Mouse (Mus musculus) limb, embryonic 13.5 days (tissue): ENCODE data around the gene Secisbp2. TPM values are rescaled to one million over a fixed set of nuclear protein-coding genes. Genes with fewer than 3 reads are reported as not detected.

Experiments
- ATAC-seq: fragments of 200-750 bp; cut with Nextera tagmentation; 2 replicates; pipeline ENCODE4 v1.8.0; 2017; ENCODE audit warnings: low read depth, moderate number of reproducible peaks, moderate TSS enrichment; ENCODE audit not compliant: low FRiP score
- H3K27ac ChIP-seq: fragments of 300-500 bp; sonication (generic); 2 replicates; pipeline ENCODE4 v1.5.1; 2015; ENCODE audit warnings: inconsistent platforms, mild to moderate bottlenecking, moderate library complexity
- H3K27me3 ChIP-seq: fragments of 300-500 bp; sonication (generic); 2 replicates; pipeline ENCODE4 v1.6.1; 2015; ENCODE audit warnings: mild to moderate bottlenecking, inconsistent platforms
- H3K36me3 ChIP-seq: fragments of 300-500 bp; sonication (generic); 2 replicates; pipeline ENCODE4 v1.6.1; 2015; ENCODE audit warnings: inconsistent platforms, mild to moderate bottlenecking, moderate library complexity
- H3K4me1 ChIP-seq: fragments of 300-500 bp; sonication (generic); 2 replicates; pipeline ENCODE4 v1.6.1; 2015; ENCODE audit warnings: inconsistent platforms
- H3K4me2 ChIP-seq: fragments of 300-500 bp; sonication (generic); replicated peaks from 2 replicates; pipeline ENCODE4 v1.6.1; 2015; ENCODE audit warnings: inconsistent platforms, mild to moderate bottlenecking, moderate library complexity
- H3K4me3 ChIP-seq: fragments of 300-500 bp; sonication (generic); 2 replicates; pipeline ENCODE4 v1.5.1; 2015; ENCODE audit warnings: moderate library complexity, mild to moderate bottlenecking, inconsistent platforms
- H3K9ac ChIP-seq: fragments of 300-500 bp; sonication (generic); 2 replicates; pipeline ENCODE4 v1.6.1; 2015; ENCODE audit warnings: mild to moderate bottlenecking, inconsistent platforms
- H3K9me3 ChIP-seq: fragments of 300-500 bp; sonication (generic); 2 replicates; pipeline ENCODE4 v1.6.1; 2016; ENCODE audit warnings: inconsistent platforms
- WGBS: fragments of 180-500 bp; shearing (Covaris S2); methylation state at CpG from one replicate; pipeline ENCODE4 v1.1.7; 2015; 5-methylcytosine and 5-hydroxymethylcytosine counted together
- polyA plus RNA-seq: library from polyadenylated mRNA; unstranded; fragments of >200 nt; fragmentation: Nextera tagmentation; extraction: Ambion mirVana; gene quantifications from 2 replicates; pipeline ENCODE4 v1.2.1, GENCODE M21; 2015

Gene Secisbp2
- polyA plus RNA-seq, 1 experiment from 2014 or later: 33.4 TPM

DNA sequence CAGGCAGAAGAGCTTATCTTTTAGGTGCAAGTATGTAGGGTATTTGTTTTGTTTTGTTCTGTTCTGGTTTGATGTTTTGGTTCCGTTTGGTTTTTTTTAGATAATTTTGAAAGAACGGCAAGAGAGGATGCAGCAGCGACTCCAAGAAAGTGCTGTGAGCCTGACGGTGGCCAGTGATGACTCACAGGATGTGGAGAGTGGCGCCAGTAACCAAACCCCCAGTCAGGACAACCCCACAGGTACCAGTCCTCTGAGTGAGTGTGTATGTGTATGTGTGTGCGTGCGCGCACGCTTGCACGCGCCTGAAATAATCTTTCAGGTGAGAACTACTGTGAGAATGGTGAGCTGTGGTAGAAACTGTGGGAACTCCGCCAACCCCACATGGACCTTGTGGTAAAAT is 25.5 kb downstream of the Secisbp2 start:
- H3K27ac ChIP-seq: no peak overlapping the region
- H3K36me3 ChIP-seq: peaks cover 91% of the 10 kb centered on the region
- H3K27me3 ChIP-seq: no peaks in the 10 kb centered on the region
- no peak overlapping the region for H3K4me3 ChIP-seq
- H3K4me2 ChIP-seq: no peak overlapping the region
- no peaks in the 10 kb centered on the region for H3K9me3 ChIP-seq
- WGBS: 95% methylated on average over 12 of the region's 12 CpGs
- no peak for ATAC-seq
- H3K4me1 ChIP-seq: no peaks in the 10 kb centered on the region
- no peak overlapping the region for H3K9ac ChIP-seq

DNA sequence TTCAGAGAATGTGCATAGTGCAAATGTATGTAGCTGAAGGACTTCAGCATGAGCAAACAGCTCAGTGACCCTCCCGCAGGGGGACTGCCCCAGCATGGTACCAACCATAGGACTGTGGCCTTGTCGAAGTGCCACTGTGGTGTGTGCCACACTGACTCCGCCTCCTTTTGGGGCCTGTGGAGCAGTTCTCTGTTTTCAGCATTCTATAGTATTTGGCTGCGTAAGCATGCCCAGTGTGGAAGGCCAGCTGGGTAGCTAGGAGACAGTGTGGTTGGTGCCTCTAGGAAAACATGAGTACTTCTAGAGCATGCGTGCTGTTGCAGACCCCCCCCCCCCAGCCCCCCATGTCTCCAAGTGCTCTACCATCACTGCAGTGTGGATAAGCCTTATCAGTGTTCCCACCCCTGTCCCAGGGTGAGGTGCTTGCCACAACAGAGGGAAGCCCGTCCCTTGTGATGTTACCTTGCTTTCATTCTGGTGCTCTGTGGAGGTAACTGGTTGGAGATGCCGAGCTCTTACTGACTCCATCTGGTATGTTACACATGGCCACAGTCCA is 26.2 kb downstream of the Secisbp2 start:
- Histone ChIP-seq H3K27ac (no peak overlapping the region), H3K4me2 (no peak overlapping the region), H3K9ac (no peak overlapping the region), H3K4me1 (no peaks in the 10 kb centered on the region), H3K36me3 (peaks cover 98% of the 10 kb centered on the region), H3K4me3 (no peak overlapping the region), H3K27me3 (no peaks in the 10 kb centered on the region), H3K9me3 (no peaks in the 10 kb centered on the region)
- WGBS: 91% methylated on average over 7 of the region's 7 CpGs
- ATAC-seq: no peak

- Histone ChIP-seq H3K9ac (no peak overlapping the region), H3K27me3 (no peaks in the 10 kb centered on the region), H3K4me1 (no peaks in the 10 kb centered on the region), H3K27ac (no peak overlapping the region), H3K36me3 (peaks cover 100% of the 10 kb centered on the region), H3K9me3 (no peaks in the 10 kb centered on the region), H3K4me3 (no peak overlapping the region), H3K4me2 (no peak overlapping the region)
- 89% methylated on average over 6 of the region's 6 CpGs for WGBS
- ATAC-seq: no peak
These were observed 27.2 kb downstream of the Secisbp2 start for GRCm38 (mm10) chr13:51678687-51679086.

DNA sequence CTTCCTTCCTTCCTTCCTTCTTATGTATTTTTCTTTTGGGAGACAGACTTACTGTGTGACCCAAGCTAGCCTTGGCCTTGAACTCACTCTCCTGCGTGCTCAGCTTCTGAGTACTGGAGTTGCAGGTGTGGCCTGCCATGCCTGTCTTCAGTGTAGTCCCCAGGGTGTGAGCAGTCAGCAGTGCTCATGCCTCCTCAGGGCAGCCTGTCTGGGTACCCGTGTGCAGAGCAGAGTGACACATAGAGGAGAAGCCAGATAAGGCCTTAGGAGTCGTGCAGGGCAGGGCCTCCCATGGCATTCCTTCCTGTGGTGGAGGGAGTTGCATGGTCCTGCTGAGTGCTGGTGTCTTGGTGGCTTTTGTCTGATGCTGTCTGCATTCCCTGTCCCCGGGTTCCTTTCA is 27.8 kb downstream of the Secisbp2 start:
- no peaks in the 10 kb centered on the region for H3K9me3 ChIP-seq
- peaks cover 99% of the 10 kb centered on the region for H3K36me3 ChIP-seq
- H3K27me3 ChIP-seq: no peaks in the 10 kb centered on the region
- no peak overlapping the region for H3K4me3 ChIP-seq
- H3K4me1 ChIP-seq: no peaks in the 10 kb centered on the region
- no peak overlapping the region for H3K4me2 ChIP-seq
- 88% methylated on average over 4 of the region's 4 CpGs for WGBS
- H3K27ac ChIP-seq: no peak overlapping the region
- ATAC-seq: no peak
- H3K9ac ChIP-seq: no peak overlapping the region

GRCm38 (mm10) chr13:51681076-51681475 is 29.6 kb downstream of the Secisbp2 start:
- WGBS: 79% methylated on average over 5 of the region's 5 CpGs
- Histone ChIP-seq H3K9me3 (no peaks in the 10 kb centered on the region), H3K9ac (no peak overlapping the region), H3K4me3 (no peak overlapping the region), H3K27ac (no peak overlapping the region), H3K36me3 (peaks cover 99% of the 10 kb centered on the region), H3K4me1 (no peaks in the 10 kb centered on the region), H3K4me2 (no peak overlapping the region), H3K27me3 (no peaks in the 10 kb centered on the region)
- ATAC-seq: no peak

GRCm38 (mm10) chr13:51681634-51682033 is 30.1 kb downstream of the Secisbp2 start:
- 94% methylated on average over 8 of the region's 8 CpGs for WGBS
- ATAC-seq: no peak
- no peak overlapping the region for H3K4me2 ChIP-seq
- peaks cover 98% of the 10 kb centered on the region for H3K36me3 ChIP-seq
- H3K9ac ChIP-seq: no peak overlapping the region
- no peak overlapping the region for H3K27ac ChIP-seq
- H3K4me3 ChIP-seq: no peak overlapping the region
- H3K9me3 ChIP-seq: no peaks in the 10 kb centered on the region
- H3K4me1 ChIP-seq: no peaks in the 10 kb centered on the region
- no peaks in the 10 kb centered on the region for H3K27me3 ChIP-seq

DNA sequence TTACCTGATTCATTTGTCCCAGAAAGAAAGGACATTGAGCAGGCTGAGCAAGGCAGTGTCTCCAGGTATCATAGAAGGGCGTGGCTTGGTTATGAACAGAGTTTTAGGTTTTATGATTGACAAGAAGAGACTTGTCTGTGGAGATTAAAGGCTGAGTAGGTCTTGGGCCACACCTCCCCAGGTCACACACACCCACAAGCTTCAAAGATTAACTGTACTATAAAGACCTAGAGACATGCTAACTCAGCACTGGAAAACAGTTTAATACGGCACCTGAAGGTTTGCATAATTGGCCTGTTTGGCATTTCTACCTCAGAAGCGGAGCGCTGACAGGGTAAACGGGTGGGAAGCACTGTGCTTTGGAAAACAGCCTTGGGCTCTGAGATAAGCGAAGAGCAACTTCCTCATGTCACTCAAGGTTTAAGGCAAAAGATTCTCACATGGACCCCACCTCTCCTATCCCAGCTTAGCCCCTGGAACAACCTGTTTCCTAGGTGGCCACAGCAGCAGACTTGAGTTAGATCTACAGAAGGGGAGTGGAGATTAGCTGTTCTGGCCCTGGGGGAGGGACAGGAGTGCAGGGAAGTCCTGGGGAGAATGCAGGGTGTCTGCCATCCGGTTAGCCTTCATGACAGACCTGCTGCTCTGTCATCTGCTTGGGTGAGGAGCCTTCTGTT is 33.9 kb downstream of the Secisbp2 start:
- Histone ChIP-seq H3K36me3 (peaks cover 84% of the 10 kb centered on the region), H3K4me1 (peaks cover 7% of the 10 kb centered on the region; the same call in 1 of the 2 replicates), H3K9me3 (no peaks in the 10 kb centered on the region), H3K27me3 (no peaks in the 10 kb centered on the region), H3K4me2 (no peak overlapping the region), H3K9ac (no peak overlapping the region), H3K27ac (no peak overlapping the region), H3K4me3 (no peak overlapping the region)
- WGBS: 76% methylated on average over 7 of the region's 7 CpGs
- ATAC-seq: no peak

DNA sequence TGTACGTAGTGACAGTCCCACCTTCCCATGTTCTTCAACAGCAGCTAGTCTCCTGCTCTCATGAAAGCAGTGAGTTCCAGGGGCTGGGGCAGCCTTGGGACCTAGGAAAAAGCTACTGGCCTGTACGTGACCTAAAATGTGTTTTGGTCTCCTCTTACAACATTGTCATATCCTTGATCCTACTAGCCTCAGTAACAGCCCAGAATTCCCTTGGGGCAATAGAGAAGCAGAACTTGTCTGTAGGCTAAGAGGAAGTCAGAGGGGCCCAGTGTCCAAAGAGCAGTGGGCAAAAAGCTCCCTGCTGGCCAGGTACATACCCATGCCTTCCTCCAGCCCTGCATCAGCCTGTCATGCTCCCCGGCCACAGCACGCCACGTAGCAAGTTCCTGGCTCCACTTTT is 35.5 kb downstream of the Secisbp2 start:
- Histone ChIP-seq H3K9ac (no peak overlapping the region), H3K4me2 (no peak overlapping the region), H3K4me3 (no peak overlapping the region), H3K27me3 (no peaks in the 10 kb centered on the region), H3K9me3 (no peaks in the 10 kb centered on the region), H3K27ac (no peak overlapping the region), H3K36me3 (peaks cover 72% of the 10 kb centered on the region), H3K4me1 (peaks cover 7% of the 10 kb centered on the region; the same call in 1 of the 2 replicates)
- 97% methylated on average over 5 of the region's 5 CpGs for WGBS
- no peak for ATAC-seq

- H3K27ac ChIP-seq: no peak overlapping the region; the same call in 1 of the 2 replicates
- WGBS: 39% methylated on average over 3 of the region's 3 CpGs
- H3K36me3 ChIP-seq: peaks cover 55% of the 10 kb centered on the region
- H3K9me3 ChIP-seq: no peaks in the 10 kb centered on the region
- H3K4me1 ChIP-seq: peaks cover 7% of the 10 kb centered on the region; the same call in 1 of the 2 replicates
- no peaks in the 10 kb centered on the region for H3K27me3 ChIP-seq
- H3K4me3 ChIP-seq: no peak overlapping the region
- H3K4me2 ChIP-seq: no peak overlapping the region
- ATAC-seq: no peak
- no peak overlapping the region for H3K9ac ChIP-seq
These were observed 37.2 kb downstream of the Secisbp2 start for GRCm38 (mm10) chr13:51688688-51689087.

- no peak for ATAC-seq
- no peak overlapping the region for H3K27ac ChIP-seq
- no peak overlapping the region for H3K4me3 ChIP-seq
- H3K36me3 ChIP-seq: 0 out of 2 replicates have a peak, but pooled peaks cover 2% of the 10 kb centered on the region
- H3K9ac ChIP-seq: no peak overlapping the region
- H3K4me2 ChIP-seq: no peak overlapping the region
- no peaks in the 10 kb centered on the region for H3K27me3 ChIP-seq
- H3K4me1 ChIP-seq: no peaks in the 10 kb centered on the region
- no peaks in the 10 kb centered on the region for H3K9me3 ChIP-seq
These were observed 45.0 kb downstream of the Secisbp2 start for GRCm38 (mm10) chr13:51696481-51696880.

GRCm38 (mm10) chr13:51697455-51697854 is 46.0 kb downstream of the Secisbp2 start:
- Histone ChIP-seq H3K36me3 (0 out of 2 replicates have a peak, but pooled peaks cover 6% of the 10 kb centered on the region), H3K4me1 (no peaks in the 10 kb centered on the region), H3K27ac (no peak overlapping the region), H3K9me3 (no peaks in the 10 kb centered on the region), H3K27me3 (no peaks in the 10 kb centered on the region), H3K4me2 (no peak overlapping the region), H3K4me3 (no peak overlapping the region), H3K9ac (no peak overlapping the region)
- peak; percentile 24; the same call in 1 of the 2 replicates for ATAC-seq
- 76% methylated on average over 6 of the region's 6 CpGs for WGBS

DNA sequence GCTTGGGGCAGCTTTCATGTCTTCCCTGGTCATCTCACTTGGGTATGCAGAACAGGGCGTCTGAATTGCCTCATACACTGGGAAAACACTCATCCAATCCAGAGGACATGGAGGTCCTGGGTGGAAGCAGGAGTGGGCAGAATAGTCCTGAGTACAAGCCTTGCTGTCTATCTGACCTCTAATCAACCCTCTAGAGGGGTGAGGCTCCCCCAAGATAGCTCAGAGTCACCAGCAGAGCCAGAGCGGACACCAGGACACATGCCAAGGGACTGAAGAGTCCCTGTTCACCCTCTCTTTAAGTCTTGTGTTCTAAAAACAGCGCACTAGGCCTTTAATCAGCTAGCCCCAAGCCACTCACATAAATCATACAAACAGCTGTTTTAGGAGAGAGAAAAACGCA is 46.4 kb downstream of the Secisbp2 start:
- no peaks in the 10 kb centered on the region for H3K4me1 ChIP-seq
- H3K36me3 ChIP-seq: peaks cover 10% of the 10 kb centered on the region; the same call in 1 of the 2 replicates
- H3K27ac ChIP-seq: no peak overlapping the region
- H3K9ac ChIP-seq: no peak overlapping the region
- WGBS: 47% methylated on average over 4 of the region's 4 CpGs
- H3K4me2 ChIP-seq: no peak overlapping the region
- H3K4me3 ChIP-seq: no peak overlapping the region
- no peaks in the 10 kb centered on the region for H3K9me3 ChIP-seq
- no peak for ATAC-seq
- no peaks in the 10 kb centered on the region for H3K27me3 ChIP-seq

DNA sequence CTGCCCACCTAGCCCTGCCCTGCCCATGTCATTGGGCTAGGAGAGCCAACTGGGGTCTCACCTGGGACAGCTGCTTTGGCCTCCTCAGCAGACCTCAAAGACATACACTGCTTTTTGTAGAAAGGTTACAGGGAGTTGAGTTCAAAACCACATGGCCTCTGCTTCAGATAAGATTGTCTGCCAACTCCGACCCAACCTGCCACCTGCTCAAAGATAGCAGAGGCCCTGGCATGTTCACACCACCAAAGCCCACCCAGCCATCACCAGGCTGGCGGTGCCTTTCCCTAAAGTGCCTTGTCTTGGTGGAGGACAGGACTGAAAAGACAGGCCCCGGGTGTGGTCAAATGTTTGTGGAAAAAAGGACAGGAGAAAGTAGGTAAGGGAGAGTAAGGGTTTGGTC is 46.8 kb downstream of the Secisbp2 start:
- H3K9me3 ChIP-seq: no peaks in the 10 kb centered on the region
- 82% methylated on average over 3 of the region's 3 CpGs for WGBS
- no peak for ATAC-seq

More for the DNA sequence above, 46.8 kb downstream of the Secisbp2 start:
- Histone ChIP-seq H3K4me1 (no peaks in the 10 kb centered on the region), H3K9ac (no peak overlapping the region), H3K4me3 (no peak overlapping the region), H3K36me3 (peaks cover 10% of the 10 kb centered on the region), H3K27ac (no peak overlapping the region), H3K4me2 (no peak overlapping the region), H3K27me3 (no peaks in the 10 kb centered on the region)
